Mouse (Mus musculus) hindbrain, embryonic 12.5 days (tissue): ENCODE results near the gene Gm5767. TPM values are rescaled to one million over a fixed set of nuclear protein-coding genes. Genes with fewer than 3 reads are reported as not detected.

Experiments used
- ATAC-seq: fragments of 200-750 bp; cut with Nextera tagmentation; 2 replicates; pipeline ENCODE4 v1.8.0; 2017; ENCODE audit warnings: moderate TSS enrichment; ENCODE audit not compliant: low FRiP score
- H3K27ac ChIP-seq: fragments of 300-500 bp; sonication (generic); 2 replicates; pipeline ENCODE4 v1.5.1; 2016; ENCODE audit warnings: mild to moderate bottlenecking
- H3K27me3 ChIP-seq: fragments of 300-500 bp; sonication (generic); 2 replicates; pipeline ENCODE4 v1.6.1; 2016; ENCODE audit warnings: mild to moderate bottlenecking
- H3K36me3 ChIP-seq: fragments of 300-500 bp; sonication (generic); 2 replicates; pipeline ENCODE4 v1.6.1; 2016; ENCODE audit warnings: mild to moderate bottlenecking
- H3K4me1 ChIP-seq: fragments of 300-500 bp; sonication (generic); 2 replicates; pipeline ENCODE4 v1.6.1; 2016
- H3K4me2 ChIP-seq: fragments of 300-500 bp; sonication (generic); replicated peaks from 2 replicates; pipeline ENCODE4 v1.6.1; 2016; ENCODE audit warnings: mild to moderate bottlenecking
- H3K4me3 ChIP-seq: fragments of 300-500 bp; sonication (generic); 2 replicates; pipeline ENCODE4 v1.5.1; 2016; ENCODE audit warnings: mild to moderate bottlenecking
- H3K9ac ChIP-seq: fragments of 300-500 bp; sonication (generic); 2 replicates; pipeline ENCODE4 v1.6.1; 2016; ENCODE audit warnings: mild to moderate bottlenecking, moderate library complexity
- H3K9me3 ChIP-seq: fragments of 300-500 bp; sonication (generic); replicated peaks from 2 replicates; pipeline ENCODE4 v1.6.1; 2016; ENCODE audit warnings: mild to moderate bottlenecking
- WGBS: fragments of 180-500 bp; shearing (Covaris S2); methylation state at CpG from one replicate; pipeline ENCODE4 v1.1.7; 2016; 5-methylcytosine and 5-hydroxymethylcytosine counted together
- polyA plus RNA-seq: library from polyadenylated mRNA; unstranded; fragments of >200 nt; fragmentation: Nextera tagmentation; extraction: Ambion mirVana; gene quantifications from 2 replicates; pipeline ENCODE4 v1.2.1, GENCODE M21; 2016

Gene Gm5767
- polyA plus RNA-seq, 1 experiment from 2014 or later = not detected

DNA sequence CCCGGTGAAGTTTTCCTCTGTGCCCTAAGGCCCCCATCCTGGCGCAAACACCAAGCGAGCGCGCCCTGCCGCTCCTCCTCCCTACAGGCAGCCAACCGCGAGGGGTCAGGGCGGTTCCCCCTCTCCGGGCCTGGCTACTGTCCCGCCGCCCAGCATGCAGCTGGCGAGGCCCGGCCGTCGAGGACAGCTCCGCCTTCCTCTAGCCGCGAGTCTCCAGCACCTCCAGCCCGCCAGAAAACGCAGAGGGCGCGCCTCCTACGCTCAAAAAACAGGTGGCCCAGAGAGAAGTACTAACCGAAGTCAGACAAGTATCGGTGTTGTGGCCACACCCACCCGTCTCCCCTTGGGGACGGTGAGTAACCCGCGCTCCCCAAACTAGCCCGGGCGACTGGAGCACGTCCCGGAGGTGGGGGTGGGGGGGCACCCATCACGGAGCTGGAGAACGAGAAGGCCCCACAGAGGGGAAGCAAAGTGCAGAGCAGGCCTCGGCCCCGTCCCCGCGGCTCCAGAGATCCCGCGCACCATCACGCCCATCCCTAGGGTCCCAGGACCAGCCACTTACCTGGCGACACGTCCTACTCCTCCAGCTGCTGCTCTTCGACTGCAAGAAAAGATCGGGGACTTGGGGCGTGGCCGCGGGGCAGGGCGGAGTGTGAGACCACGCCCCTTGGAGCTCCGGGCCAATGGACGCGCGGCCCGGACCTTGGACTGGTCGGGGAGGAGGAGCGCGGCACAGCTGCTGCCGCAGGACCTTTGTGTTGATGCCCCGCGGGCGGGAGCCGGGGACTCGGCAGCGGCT lies 8.8 kb upstream of the Gm5767 start, which contains the start of gene Carhsp1:
Gene Carhsp1 (minus strand): TSS at position 605 of the 799 bp plus-strand sequence.
- H3K27ac ChIP-seq = peak within 1 kb of the TSS; percentile 78
- H3K4me1 ChIP-seq = peaks cover 41% of the 10 kb centered on the region
- H3K9me3 ChIP-seq = no peaks in the 10 kb centered on the region
- peak within 1 kb of the TSS; percentile 81 for H3K9ac ChIP-seq
- H3K36me3 ChIP-seq = no peaks in the 10 kb centered on the region
- H3K27me3 ChIP-seq = peaks cover 13% of the 10 kb centered on the region
- WGBS = under 1% methylated on average over 66 of the region's 67 CpGs
- peak within 1 kb of the TSS; percentile 84 for H3K4me3 ChIP-seq
- peak within 1 kb of the TSS; percentile 85 for H3K4me2 ChIP-seq
- peak; percentile 89 for ATAC-seq

DNA sequence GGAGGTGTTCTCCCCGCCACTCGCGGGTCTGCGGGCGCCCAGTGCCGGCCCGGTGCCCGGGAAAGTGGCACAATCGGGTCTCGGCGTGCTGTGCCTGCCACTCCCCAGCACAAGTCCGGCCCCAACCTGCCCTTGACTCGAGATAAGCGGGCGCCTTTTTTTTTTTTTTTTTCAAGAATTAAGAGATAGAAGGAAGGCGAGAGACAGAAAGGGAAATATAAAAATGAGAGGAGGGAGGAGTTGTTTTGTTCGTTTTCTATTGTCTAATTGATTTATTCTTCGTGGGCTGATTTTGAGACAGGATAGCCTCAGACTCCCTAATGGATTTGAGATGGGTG lies 8.3 kb upstream of the Gm5767 start:
- Histone ChIP-seq H3K4me3 (peak overlapping the region; percentile 84), H3K27ac (no peak overlapping the region), H3K9me3 (no peaks in the 10 kb centered on the region), H3K4me1 (peaks cover 38% of the 10 kb centered on the region), H3K9ac (peak overlapping the region; percentile 81), H3K4me2 (peak overlapping the region; percentile 85), H3K36me3 (no peaks in the 10 kb centered on the region), H3K27me3 (peaks cover 13% of the 10 kb centered on the region)
- 2% methylated on average over 17 of the region's 18 CpGs for WGBS
- no peak for ATAC-seq

DNA sequence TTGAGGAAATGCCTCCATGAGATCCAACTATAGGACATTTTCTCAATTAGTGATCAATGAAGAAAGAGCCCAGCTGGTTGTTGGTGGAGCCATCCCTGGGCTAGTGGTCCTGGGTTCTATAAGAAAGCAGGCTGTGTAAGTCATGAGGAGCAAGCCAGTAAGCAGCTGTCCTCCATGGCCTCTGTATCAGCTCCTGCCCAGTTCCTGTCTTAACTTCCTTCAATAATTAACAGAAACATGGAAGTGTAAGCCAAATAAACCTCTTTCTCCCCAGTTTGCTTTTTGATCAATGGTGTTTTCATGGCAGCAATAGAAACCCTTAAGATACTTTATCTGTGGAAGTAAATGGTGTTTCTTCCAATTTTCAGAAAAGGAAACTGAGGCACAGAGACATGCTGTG lies 7.8 kb upstream of the Gm5767 start:
- Histone ChIP-seq H3K9me3 (no peaks in the 10 kb centered on the region), H3K4me1 (peaks cover 33% of the 10 kb centered on the region), H3K9ac (no peak overlapping the region), H3K4me2 (peak overlapping the region; percentile 85; the same call in 1 of the 2 replicates), H3K4me3 (no peak overlapping the region), H3K27ac (no peak overlapping the region), H3K36me3 (no peaks in the 10 kb centered on the region), H3K27me3 (peaks cover 13% of the 10 kb centered on the region)
- ATAC-seq = no peak

DNA sequence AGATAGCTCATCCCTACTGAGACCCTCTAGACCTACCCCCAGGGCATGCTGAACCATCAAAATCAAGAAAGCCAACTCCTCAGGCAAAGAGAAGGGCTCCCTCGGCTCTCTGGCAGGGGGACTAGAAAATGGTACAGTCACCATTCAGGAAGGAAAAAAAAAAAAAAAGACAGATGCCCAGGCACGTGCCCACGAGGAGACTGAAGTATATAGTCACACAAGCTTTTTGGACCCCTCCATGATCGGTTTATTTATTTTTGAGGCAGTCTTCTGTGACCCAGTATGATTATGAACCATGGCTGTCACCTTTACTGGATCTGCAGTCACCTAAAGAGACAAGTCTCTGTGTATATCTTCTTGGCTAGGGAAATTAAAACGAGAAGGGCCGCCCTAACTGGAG lies 7.2 kb upstream of the Gm5767 start:
- H3K9ac ChIP-seq = no peak overlapping the region
- H3K4me3 ChIP-seq = no peak overlapping the region
- H3K9me3 ChIP-seq = no peaks in the 10 kb centered on the region
- ATAC-seq = no peak
- H3K36me3 ChIP-seq = no peaks in the 10 kb centered on the region
- H3K4me1 ChIP-seq = peaks cover 27% of the 10 kb centered on the region
- no peak overlapping the region for H3K4me2 ChIP-seq
- H3K27ac ChIP-seq = no peak overlapping the region
- 75% methylated on average over 6 of the region's 6 CpGs for WGBS
- peaks cover 13% of the 10 kb centered on the region for H3K27me3 ChIP-seq

DNA sequence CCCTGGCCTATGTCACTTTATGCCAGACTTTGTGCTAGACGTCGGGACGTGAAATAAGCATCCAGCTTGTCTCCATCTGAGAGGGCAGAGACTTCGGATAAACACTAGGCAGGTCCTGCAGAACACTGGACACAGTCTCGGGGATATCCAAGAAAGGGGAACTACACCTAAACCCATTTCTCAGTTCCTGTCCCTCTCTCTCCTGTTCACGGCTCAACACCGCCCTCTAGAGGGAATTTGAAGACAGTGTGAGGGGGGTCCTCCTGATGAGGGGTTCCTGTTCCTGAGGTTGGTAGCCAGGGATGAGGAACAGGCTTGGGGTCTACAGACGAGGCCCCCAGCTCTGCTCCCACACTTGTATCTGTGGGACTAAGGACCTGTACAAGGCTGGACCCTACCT lies 6.4 kb upstream of the Gm5767 start:
- WGBS = 4% methylated on average over 8 of the region's 8 CpGs
- peaks cover 19% of the 10 kb centered on the region for H3K4me1 ChIP-seq
- H3K36me3 ChIP-seq = no peaks in the 10 kb centered on the region
- H3K27ac ChIP-seq = no peak overlapping the region
- peaks cover 13% of the 10 kb centered on the region for H3K27me3 ChIP-seq
- no peak overlapping the region for H3K9ac ChIP-seq
- H3K4me2 ChIP-seq = no peak overlapping the region
- H3K9me3 ChIP-seq = no peaks in the 10 kb centered on the region
- no peak overlapping the region for H3K4me3 ChIP-seq
- no peak for ATAC-seq

DNA sequence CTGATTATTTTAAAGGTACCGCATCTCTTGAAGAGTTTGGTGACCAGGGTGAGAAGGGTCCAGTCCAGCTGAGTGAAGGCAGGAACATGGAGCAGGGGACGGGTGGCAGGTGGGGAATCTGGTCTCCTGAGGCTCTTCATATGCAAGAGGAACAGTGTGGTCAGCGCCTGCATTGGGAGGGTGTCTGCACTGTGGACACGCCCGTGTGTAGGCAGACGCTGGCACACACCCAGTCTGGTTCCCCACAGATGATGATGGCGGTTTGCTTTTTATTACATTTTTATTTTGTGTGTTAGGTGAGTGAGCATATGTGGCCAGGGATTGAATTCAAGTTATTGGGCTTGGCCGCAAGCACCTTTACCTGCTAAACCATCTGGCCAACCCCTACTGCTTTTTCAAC lies 5.0 kb upstream of the Gm5767 start:
- Histone ChIP-seq H3K4me3 (no peak overlapping the region), H3K27me3 (peaks cover 13% of the 10 kb centered on the region), H3K4me1 (peaks cover 6% of the 10 kb centered on the region), H3K9me3 (no peaks in the 10 kb centered on the region), H3K27ac (no peak overlapping the region), H3K9ac (no peak overlapping the region), H3K36me3 (no peaks in the 10 kb centered on the region), H3K4me2 (no peak overlapping the region)
- ATAC-seq = no peak
- WGBS = 89% methylated on average over 8 of the region's 8 CpGs

DNA sequence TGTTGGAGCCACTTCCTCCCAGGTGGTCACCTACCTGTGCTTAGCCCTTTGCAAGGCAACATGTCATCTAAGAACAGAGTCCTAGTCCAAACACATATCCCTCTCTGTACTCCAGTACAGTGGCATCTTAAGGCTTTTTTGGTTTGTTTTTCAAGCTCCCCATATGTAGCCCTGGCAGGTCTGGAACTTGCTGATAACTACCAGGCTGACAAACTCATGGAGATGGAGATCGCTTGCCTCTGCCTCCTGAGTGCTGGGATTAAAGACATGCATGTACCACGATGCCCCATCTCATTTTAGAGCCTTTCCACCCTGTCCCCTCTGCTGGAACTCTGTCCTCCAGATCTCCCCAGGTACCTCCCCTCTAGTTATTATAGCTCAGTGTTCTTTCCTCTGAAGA lies 4.3 kb upstream of the Gm5767 start:
- Histone ChIP-seq H3K9ac (no peak overlapping the region), H3K4me3 (no peak overlapping the region), H3K36me3 (no peaks in the 10 kb centered on the region), H3K27me3 (peaks cover 13% of the 10 kb centered on the region), H3K4me1 (no peaks in the 10 kb centered on the region; the same call in 1 of the 2 replicates), H3K4me2 (no peak overlapping the region), H3K9me3 (no peaks in the 10 kb centered on the region), H3K27ac (no peak overlapping the region)
- no peak for ATAC-seq
- whole genome bisulfite sequencing = 72% methylated on average over 2 of the region's 2 CpGs

DNA sequence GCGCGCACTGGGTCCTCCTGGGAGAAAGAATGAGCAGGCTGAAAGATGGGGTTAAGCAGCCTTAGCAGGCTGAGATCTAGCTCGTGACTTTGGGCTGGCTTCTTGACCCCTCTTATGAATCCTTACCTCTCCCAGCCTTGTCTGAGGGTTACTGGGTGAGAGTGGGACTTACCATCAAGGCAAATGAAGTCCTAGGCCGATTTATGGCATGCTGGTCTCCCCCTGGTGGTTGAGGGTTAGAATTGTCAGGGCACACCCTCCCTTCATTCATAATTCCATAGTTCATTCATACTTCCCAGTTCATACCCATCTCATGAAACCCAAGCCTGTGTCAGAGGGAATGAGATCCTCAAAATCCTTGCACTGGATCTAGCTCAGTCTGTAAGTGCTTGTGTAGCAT lies 3.8 kb upstream of the Gm5767 start:
- 51% methylated on average over 4 of the region's 4 CpGs for WGBS
- Histone ChIP-seq H3K9ac (no peak overlapping the region), H3K4me3 (no peak overlapping the region), H3K27me3 (peaks cover 13% of the 10 kb centered on the region), H3K27ac (no peak overlapping the region), H3K4me2 (no peak overlapping the region), H3K9me3 (no peaks in the 10 kb centered on the region), H3K36me3 (no peaks in the 10 kb centered on the region), H3K4me1 (no peaks in the 10 kb centered on the region)
- no peak for ATAC-seq

DNA sequence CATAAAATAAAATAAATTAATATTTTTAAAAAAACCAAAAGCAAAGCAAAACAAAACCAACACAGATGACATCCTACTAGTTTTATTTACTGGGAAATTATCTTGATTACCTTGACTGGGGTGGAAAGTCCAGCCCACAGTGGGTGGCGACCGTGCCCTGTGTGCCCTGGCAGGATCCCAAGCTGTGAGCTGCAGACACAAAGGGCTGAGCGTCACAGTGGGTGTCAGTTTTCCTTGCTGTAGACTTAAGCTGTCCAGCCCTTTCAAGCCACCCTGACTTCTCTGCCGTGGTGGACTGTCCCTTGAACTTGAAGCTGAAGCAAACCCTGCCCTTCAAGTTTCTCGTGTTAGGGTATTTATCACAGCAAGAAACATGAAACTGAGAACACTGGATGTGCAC lies 2.5 kb upstream of the Gm5767 start:
- Histone ChIP-seq H3K36me3 (no peaks in the 10 kb centered on the region), H3K4me3 (no peak overlapping the region), H3K9me3 (no peaks in the 10 kb centered on the region), H3K4me1 (no peaks in the 10 kb centered on the region), H3K27ac (no peak overlapping the region), H3K4me2 (no peak overlapping the region), H3K27me3 (peaks cover 10% of the 10 kb centered on the region), H3K9ac (no peak overlapping the region)
- 48% methylated on average over 5 of the region's 5 CpGs for WGBS
- no peak for ATAC-seq

DNA sequence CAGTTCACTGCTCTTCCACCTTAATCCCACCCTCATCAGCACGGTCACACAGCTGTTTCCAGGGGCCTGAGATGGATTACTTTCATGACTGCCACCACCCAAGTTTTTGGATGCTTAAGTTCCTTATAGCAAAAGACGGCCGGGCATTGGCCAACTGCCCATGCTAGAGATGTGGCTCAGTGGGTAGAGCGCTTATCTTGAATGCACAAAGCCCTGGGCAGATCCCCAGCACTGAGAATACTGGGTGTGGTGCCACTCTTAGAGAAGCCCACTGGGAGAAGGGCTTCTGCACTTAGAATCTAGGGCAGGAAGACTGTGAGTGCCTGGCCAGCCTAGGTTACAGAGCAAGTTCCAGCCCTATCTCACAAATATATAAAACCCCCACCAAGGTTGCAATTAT lies 1.9 kb upstream of the Gm5767 start:
- Histone ChIP-seq H3K9me3 (no peaks in the 10 kb centered on the region), H3K27me3 (peaks cover 7% of the 10 kb centered on the region; the same call in 1 of the 2 replicates), H3K27ac (no peak overlapping the region), H3K36me3 (no peaks in the 10 kb centered on the region), H3K4me3 (no peak overlapping the region), H3K4me2 (no peak overlapping the region), H3K4me1 (no peaks in the 10 kb centered on the region), H3K9ac (no peak overlapping the region)
- ATAC-seq = no peak
- WGBS = 86% methylated on average over 4 of the region's 4 CpGs

DNA sequence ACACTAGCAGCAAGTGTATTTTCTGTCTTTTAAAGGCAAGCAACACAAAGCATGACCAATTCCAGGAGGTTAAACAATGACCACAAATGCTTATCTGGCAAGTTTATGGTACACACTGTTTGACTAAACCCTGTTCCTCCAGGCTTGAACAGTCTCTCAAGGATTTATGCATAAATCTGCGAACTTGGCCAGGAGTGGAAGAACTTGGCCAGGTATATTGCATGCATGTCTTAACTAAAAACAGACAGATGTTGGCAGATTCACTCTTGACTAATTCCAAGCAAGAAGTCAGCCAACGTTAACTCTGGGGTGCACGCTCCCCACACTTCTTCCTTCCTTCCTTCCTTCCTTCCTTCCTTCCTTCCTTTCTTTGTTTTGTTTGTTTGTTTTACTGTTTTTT lies 790 bp upstream of the Gm5767 start:
- Histone ChIP-seq H3K27me3 (no peaks in the 10 kb centered on the region), H3K9ac (no peak overlapping the region), H3K4me2 (no peak overlapping the region), H3K9me3 (no peaks in the 10 kb centered on the region), H3K36me3 (no peaks in the 10 kb centered on the region), H3K4me3 (no peak overlapping the region), H3K27ac (no peak overlapping the region), H3K4me1 (no peaks in the 10 kb centered on the region)
- 92% methylated on average over 3 of the region's 3 CpGs for WGBS
- no peak for ATAC-seq

DNA sequence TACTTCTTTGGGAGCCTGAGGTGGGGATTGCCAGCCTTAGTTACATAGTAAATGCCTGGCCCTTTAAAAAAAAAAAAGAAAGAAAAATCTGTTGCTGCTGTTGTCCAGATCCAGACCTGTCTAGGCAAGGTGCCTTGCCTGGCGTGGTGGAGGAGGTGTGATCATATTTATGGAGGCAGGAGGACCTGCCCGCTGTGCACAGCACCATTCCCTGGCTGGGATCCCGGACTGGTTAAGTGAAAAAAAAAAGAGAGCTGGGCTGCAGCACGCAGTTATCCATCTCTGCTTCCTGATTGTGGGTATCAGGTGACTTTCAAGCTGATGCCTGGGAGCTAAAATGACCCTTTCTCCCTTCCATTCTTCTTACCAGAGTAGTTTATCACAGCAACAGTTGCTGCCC lies 4.5 kb downstream of the Gm5767 start:
- no peak overlapping the region for H3K4me3 ChIP-seq
- no peak overlapping the region for H3K4me2 ChIP-seq
- 90% methylated on average over 4 of the region's 4 CpGs for WGBS
- no peaks in the 10 kb centered on the region for H3K4me1 ChIP-seq
- ATAC-seq = no peak
- H3K27ac ChIP-seq = no peak overlapping the region
- peaks cover 21% of the 10 kb centered on the region for H3K36me3 ChIP-seq
- H3K9ac ChIP-seq = no peak overlapping the region
- no peaks in the 10 kb centered on the region for H3K27me3 ChIP-seq
- H3K9me3 ChIP-seq = no peaks in the 10 kb centered on the region

DNA sequence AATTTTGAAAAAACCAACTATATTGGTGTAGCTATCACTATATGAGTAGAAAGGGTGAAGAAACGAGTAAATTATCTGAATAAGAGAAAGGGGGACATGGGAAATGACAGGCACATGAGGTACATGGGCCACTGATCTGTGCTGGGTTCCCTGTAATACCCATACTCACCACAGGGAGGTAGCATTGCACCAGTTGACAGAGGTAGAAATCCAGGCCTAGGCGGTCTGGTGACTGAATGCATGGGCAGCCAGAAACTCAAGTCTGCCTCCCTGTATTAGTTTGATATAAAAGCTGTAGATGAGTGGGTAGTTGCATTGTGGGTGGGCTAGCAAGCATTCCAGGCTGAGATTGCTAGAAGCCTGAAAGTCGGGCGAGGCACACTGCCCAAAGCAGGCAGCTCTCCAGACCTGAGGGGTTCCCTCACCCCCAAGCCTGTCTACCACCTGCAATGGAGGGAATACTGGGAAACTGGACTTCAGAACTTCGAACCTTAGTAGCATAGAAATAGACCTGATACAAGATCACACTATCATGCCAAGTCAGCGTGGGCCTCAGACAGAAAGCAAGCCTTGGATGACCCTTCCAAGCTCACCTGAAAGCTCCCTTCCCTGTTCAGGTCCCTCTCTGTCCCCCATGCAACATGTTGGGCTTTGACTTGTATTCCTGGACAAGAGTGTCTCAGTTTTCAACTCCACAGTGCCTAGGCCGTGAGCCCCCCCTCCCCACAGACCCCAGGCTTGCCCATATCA lies 5.7 kb downstream of the Gm5767 start:
- WGBS = 59% methylated on average over 7 of the region's 7 CpGs
- peak; percentile 38; the same call in 1 of the 2 replicates for ATAC-seq

More for the DNA sequence above, 5.7 kb downstream of the Gm5767 start:
- H3K4me3 ChIP-seq = no peak overlapping the region
- H3K9me3 ChIP-seq = no peaks in the 10 kb centered on the region
- no peak overlapping the region for H3K9ac ChIP-seq
- H3K27ac ChIP-seq = no peak overlapping the region
- no peak overlapping the region for H3K4me2 ChIP-seq
- H3K27me3 ChIP-seq = no peaks in the 10 kb centered on the region
- H3K36me3 ChIP-seq = peaks cover 33% of the 10 kb centered on the region
- no peaks in the 10 kb centered on the region for H3K4me1 ChIP-seq
